Mouse (Mus musculus) lung, embryonic 14.5 days (tissue): ENCODE results near the gene Rnd1. TPM values are rescaled to one million over a fixed set of nuclear protein-coding genes. Genes with fewer than 3 reads are reported as not detected.

Source experiments
- ATAC-seq: fragments of 200-750 bp; cut with Nextera tagmentation; 2 replicates; pipeline ENCODE4 v1.8.0; 2017; ENCODE audit warnings: mild to moderate bottlenecking, moderate TSS enrichment, moderate library complexity; ENCODE audit not compliant: insufficient read depth
- DNase-seq: peaks from one replicate; pipeline ENCODE4 v3.0.0-alpha.2; 2015
- H3K27ac ChIP-seq: fragments of 300-500 bp; sonication (generic); 2 replicates; pipeline ENCODE4 v1.5.1; 2014; ENCODE audit warnings: low read depth, mild to moderate bottlenecking, moderate library complexity
- H3K27me3 ChIP-seq: fragments of 300-500 bp; sonication (generic); 2 replicates; pipeline ENCODE4 v1.6.1; 2014; ENCODE audit warnings: low read length, control low read depth; ENCODE audit not compliant: insufficient read depth
- H3K36me3 ChIP-seq: fragments of 300-500 bp; sonication (generic); 2 replicates; pipeline ENCODE4 v1.6.1; 2014; ENCODE audit warnings: control low read depth; ENCODE audit not compliant: insufficient read depth
- H3K4me1 ChIP-seq: fragments of 300-500 bp; sonication (generic); 2 replicates; pipeline ENCODE4 v1.6.1; 2014; ENCODE audit warnings: antibody characterized with exemption, control low read depth; ENCODE audit not compliant: insufficient read depth
- H3K4me2 ChIP-seq: fragments of 300-500 bp; sonication (generic); 2 replicates; pipeline ENCODE4 v1.6.1; 2014; ENCODE audit warnings: mild to moderate bottlenecking
- H3K4me3 ChIP-seq: fragments of 300-500 bp; sonication (generic); 2 replicates; pipeline ENCODE4 v1.5.1; 2014; ENCODE audit warnings: low read depth, low read length
- H3K9ac ChIP-seq: fragments of 300-500 bp; sonication (generic); 2 replicates; pipeline ENCODE4 v1.6.1; 2014
- H3K9me3 ChIP-seq: fragments of 300-500 bp; sonication (generic); 2 replicates; pipeline ENCODE4 v1.6.1; 2016; ENCODE audit warnings: low read depth, low read length, control low read depth
- CTCF ChIP-seq: IDR thresholded peaks from 2 replicates; pipeline ENCODE4 v1.5.1; 2016; ENCODE audit warnings: antibody characterized with exemption, low read depth
- WGBS: fragments of 180-500 bp; shearing (Covaris S2); extraction: QIAGEN DNeasy Blood & Tissue Kit; methylation state at CpG from one replicate; pipeline ENCODE4 v1.1.7; 2014; 5-methylcytosine and 5-hydroxymethylcytosine counted together
- polyA plus RNA-seq: library from polyadenylated mRNA; unstranded; fragments of >200 nt; fragmentation: Nextera tagmentation; extraction: Ambion mirVana; gene quantifications from 2 replicates; pipeline ENCODE4 v1.2.1, GENCODE M21; 2014

Gene Rnd1
- polyA plus RNA-seq, 1 experiment from 2014 or later, result 0.67 TPM

DNA sequence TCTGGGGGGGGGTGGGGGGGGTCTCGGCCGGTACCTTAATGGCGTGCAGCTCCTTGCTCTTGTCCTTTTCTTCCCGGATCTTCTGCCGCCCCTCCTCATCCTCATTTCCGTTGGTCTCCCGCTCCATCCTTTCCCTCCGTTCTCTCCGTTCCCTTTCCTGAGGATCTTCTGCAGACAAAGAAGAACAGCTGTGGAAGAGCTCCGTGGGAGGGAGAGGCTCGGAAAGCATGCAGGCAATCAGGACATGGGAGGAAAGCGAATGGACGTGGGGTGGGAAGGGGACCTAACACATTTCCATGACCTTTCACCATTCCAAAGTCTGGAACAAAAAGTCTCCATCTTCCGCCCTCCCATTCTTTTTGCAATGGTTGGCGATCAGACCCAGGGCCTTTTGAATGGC, 25.8 kb downstream of the Rnd1 start:
- ATAC-seq (no peak), DNase-seq (no peak)
- Histone ChIP-seq H3K9ac (no peak overlapping the region), H3K9me3 (no peaks in the 10 kb centered on the region), H3K4me3 (no peak overlapping the region), H3K36me3 (peaks cover 100% of the 10 kb centered on the region), H3K27me3 (no peaks in the 10 kb centered on the region), H3K4me1 (no peaks in the 10 kb centered on the region), H3K27ac (no peak overlapping the region), H3K4me2 (no peak overlapping the region)
- WGBS, result 93% methylated on average over 15 of the region's 15 CpGs
- no peak for TF ChIP-seq CTCF

DNA sequence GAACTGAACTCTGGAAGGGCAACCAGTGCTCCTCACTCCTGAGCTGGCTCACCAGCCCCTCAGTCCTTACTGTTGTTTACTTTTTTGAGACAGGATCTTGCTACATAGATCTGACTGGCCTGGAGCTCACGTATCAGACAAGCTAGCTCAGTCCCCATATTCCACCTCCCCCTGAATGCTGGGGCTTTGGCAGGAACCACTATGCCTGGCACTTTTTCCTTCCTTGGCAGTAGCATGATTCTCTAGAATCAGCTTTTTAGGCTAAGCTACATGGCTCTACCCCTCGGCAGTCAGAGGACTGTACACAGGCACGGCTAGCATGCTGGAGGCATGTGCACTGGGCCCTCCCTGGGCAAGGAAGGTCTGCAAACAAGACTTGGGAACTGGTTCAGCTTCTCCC, 29.2 kb downstream of the Rnd1 start:
- Histone ChIP-seq H3K27me3 (no peaks in the 10 kb centered on the region), H3K27ac (no peak overlapping the region), H3K4me1 (no peaks in the 10 kb centered on the region), H3K9ac (no peak overlapping the region), H3K36me3 (peaks cover 100% of the 10 kb centered on the region), H3K9me3 (no peaks in the 10 kb centered on the region), H3K4me3 (no peak overlapping the region), H3K4me2 (no peak overlapping the region)
- DNase-seq (no peak), ATAC-seq (no peak)
- WGBS, result 84% methylated on average over 3 of the region's 3 CpGs
- TF ChIP-seq CTCF, result no peak

GRCm38 (mm10) chr15:98647308-98647707, 30.0 kb downstream of the Rnd1 start:
- Histone ChIP-seq H3K4me2 (no peak overlapping the region), H3K9ac (no peak overlapping the region), H3K27me3 (no peaks in the 10 kb centered on the region), H3K27ac (no peak overlapping the region), H3K4me3 (no peak overlapping the region), H3K36me3 (peaks cover 97% of the 10 kb centered on the region), H3K9me3 (no peaks in the 10 kb centered on the region), H3K4me1 (no peaks in the 10 kb centered on the region)
- DNase-seq (no peak), ATAC-seq (no peak)
- WGBS, result 84% methylated on average over 10 of the region's 10 CpGs
- TF ChIP-seq CTCF, result no peak

GRCm38 (mm10) chr15:98646737-98647136, 30.5 kb downstream of the Rnd1 start:
- Histone ChIP-seq H3K9me3 (no peaks in the 10 kb centered on the region), H3K4me2 (no peak overlapping the region), H3K4me1 (no peaks in the 10 kb centered on the region), H3K4me3 (no peak overlapping the region), H3K9ac (no peak overlapping the region), H3K27ac (no peak overlapping the region), H3K36me3 (peaks cover 95% of the 10 kb centered on the region), H3K27me3 (no peaks in the 10 kb centered on the region)
- DNase-seq, result no peak
- WGBS, result 77% methylated on average over 8 of the region's 8 CpGs
- TF ChIP-seq CTCF, result no peak
- ATAC-seq, result no peak

DNA sequence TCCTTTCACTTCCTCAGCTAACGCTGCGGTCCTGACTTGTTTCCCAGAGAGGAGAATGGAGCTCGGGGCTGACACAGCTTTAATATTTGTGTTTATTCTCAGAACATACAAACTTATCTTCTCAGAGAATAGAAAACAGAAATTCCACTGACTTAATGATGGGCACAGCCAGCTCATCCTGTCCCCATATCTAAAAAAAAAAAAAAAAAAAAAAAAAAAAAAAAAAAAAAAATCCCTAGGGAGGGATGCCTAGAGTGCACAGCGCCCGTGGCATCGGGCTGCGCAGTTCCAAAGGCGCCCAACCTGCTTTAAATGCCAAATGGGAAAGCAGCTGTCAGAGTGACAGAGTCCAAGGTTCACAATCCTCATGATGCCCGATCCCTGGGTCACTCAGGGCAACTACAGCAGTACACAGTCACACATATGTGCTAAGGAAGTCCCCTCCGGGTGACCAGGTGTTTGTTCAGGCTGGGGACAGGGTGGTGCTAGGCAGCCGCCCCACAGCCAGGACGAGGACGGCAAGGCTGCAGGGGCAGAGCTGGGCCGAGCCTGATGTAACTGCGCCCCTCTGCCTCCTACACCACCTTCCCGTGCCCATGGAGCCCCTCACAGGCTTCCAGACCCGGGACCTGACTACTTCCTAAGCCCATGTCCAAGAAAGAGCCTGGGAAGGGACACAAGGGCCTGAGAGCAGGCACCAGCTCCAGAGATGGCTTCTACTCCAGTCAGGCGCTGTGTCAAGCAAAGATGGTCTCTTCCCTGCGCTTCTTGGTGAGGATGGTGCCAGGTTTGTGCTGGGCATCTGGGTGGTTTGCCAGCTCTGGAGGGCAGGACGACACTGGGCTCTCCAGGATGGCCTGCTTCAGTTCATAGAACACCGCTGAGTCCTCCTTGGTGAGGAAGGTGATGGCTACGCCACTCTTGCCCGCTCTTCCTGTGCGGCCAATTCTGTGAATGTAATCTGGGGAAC, 31.9 kb downstream of the Rnd1 start:
- no peak for ATAC-seq

GRCm38 (mm10) chr15:98644406-98644805, 32.9 kb downstream of the Rnd1 start:
- ATAC-seq, result no peak

More for the DNA sequence above, 31.9 kb downstream of the Rnd1 start:
- H3K4me3 ChIP-seq, result no peak overlapping the region
- TF ChIP-seq CTCF, result no peak
- no peaks in the 10 kb centered on the region for H3K27me3 ChIP-seq
- no peaks in the 10 kb centered on the region for H3K9me3 ChIP-seq
- no peak overlapping the region for H3K27ac ChIP-seq
- 87% methylated on average over 24 of the region's 24 CpGs for WGBS
- no peaks in the 10 kb centered on the region for H3K4me1 ChIP-seq
- DNase-seq, result no peak
- H3K36me3 ChIP-seq, result peaks cover 92% of the 10 kb centered on the region
- no peak overlapping the region for H3K9ac ChIP-seq
- H3K4me2 ChIP-seq, result no peak overlapping the region

DNA sequence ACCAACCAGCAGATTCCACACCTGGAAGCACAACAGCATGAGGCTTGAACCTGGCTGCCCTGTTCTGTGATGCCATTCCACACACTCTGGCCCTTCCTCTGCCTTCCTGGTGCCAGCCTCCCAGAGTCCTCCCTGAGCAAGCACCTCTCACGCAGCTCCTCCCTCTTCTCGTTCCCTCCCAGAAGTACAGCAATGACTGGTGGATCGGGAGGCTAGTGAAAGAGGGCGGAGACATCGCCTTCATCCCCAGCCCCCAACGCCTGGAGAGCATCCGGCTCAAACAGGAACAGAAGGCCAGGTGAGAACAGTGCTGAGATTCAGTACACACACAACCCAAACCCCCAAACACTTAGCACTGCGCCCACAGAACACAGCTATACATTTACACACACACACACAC, 37.1 kb downstream of the Rnd1 start:
- 0 out of 2 replicates have a peak, but pooled peaks cover 3% of the 10 kb centered on the region for H3K4me1 ChIP-seq
- ATAC-seq (peak; percentile 42; the same call in 1 of the 2 replicates), DNase-seq (peak; percentile 53)
- H3K9me3 ChIP-seq, result no peaks in the 10 kb centered on the region
- H3K9ac ChIP-seq, result 0 out of 2 replicates have a peak overlapping the region, but pooled peaks have one; percentile 6
- TF ChIP-seq CTCF, result no peak
- H3K27me3 ChIP-seq, result 0 out of 2 replicates have a peak, but pooled peaks cover 10% of the 10 kb centered on the region
- H3K4me3 ChIP-seq, result no peak overlapping the region
- 31% methylated on average over 8 of the region's 8 CpGs for WGBS
- H3K27ac ChIP-seq, result peak overlapping the region; percentile 18; the same call in 1 of the 2 replicates
- peaks cover 51% of the 10 kb centered on the region for H3K36me3 ChIP-seq
- H3K4me2 ChIP-seq, result no peak overlapping the region

More at GRCm38 (mm10) chr15:98644406-98644805, 32.9 kb downstream of the Rnd1 start:
- Histone ChIP-seq H3K27ac (no peak overlapping the region), H3K9me3 (no peaks in the 10 kb centered on the region), H3K4me2 (no peak overlapping the region), H3K4me1 (no peaks in the 10 kb centered on the region), H3K4me3 (no peak overlapping the region), H3K36me3 (peaks cover 92% of the 10 kb centered on the region), H3K9ac (no peak overlapping the region), H3K27me3 (no peaks in the 10 kb centered on the region)
- no peak for TF ChIP-seq CTCF
- no peak for DNase-seq
- WGBS, result 89% methylated on average over 12 of the region's 12 CpGs
